Comparison of ENCODE assay signal across 17 mouse cellular contexts in genomic region chr3:136251578-136251977, GRCm38 (mm10).
"Had no signal": no experiment of that assay in that cellular context is flagged by ENCODE, and none has a peak within 500 bp of the region (broad histone marks: within the 10 kb centered on the region; RNA-seq: fewer than 3 reads in every experiment).

No protein-coding gene starts in this region.

- ATAC-seq: hindbrain, embryonic 16.5 days; inflammation-experienced regulatory T-cells, adult 6 months; intestine, embryonic 15.5 days; intestine, postnatal 0 days; liver, embryonic 12.5 days had no signal

- DNase-seq: gastrocnemius, postnatal 14 days; gastrocnemius, postnatal 36 days; heart, adult 11 months; heart, postnatal 10 days; heart, postnatal 4 days; kidney, adult 18-20 months; kidney, adult 8-10 months; kidney, postnatal 10 days; kidney, postnatal 25 days; kidney, postnatal 4 days; layer of hippocampus, postnatal 36 days; left cerebral cortex, postnatal 4 days had no signal
